Mouse (Mus musculus): Measurements from ENCODE around the gene Ica1.

GRCm38 (mm10) chr6:8717967-8718366, 60.3 kb downstream of the Ica1 start:
- TF ChIP-seq POLR2AphosphoS5 (IDR thresholded peaks at IDR 0.05; ENCODE audit: insufficient replicate concordance, low read depth, low read length) (no peak), CTCF (IDR thresholded peaks at IDR 0.05; ENCODE audit: low read depth, low read length) (no peak)

All from G1E (cell line).